8 mouse cellular contexts compared by ENCODE assay signal in genomic region chr17:78736473-78736988, GRCm38 (mm10). TPM values are rescaled to one million over a fixed set of nuclear protein-coding genes. Genes with fewer than 3 reads are reported as not detected.
DNase-seq lines count a peak whose midpoint lies in the region; ATAC-seq and TF ChIP-seq lines count a peak whose summit lies in the region.

No protein-coding gene starts in this region.

- H3K4me2 ChIP-seq in heart, embryonic 13.5 days: peak overlapping the region; percentile 88
- peak overlapping the region; percentile 85 for H3K4me2 ChIP-seq in liver, embryonic 12.5 days
- H3K4me2 ChIP-seq in stomach, embryonic 15.5 days: peak overlapping the region; percentile 75

- no peaks in the 10 kb centered on the region for H3K9me3 ChIP-seq in erythroblast, embryonic 14.5 days (ENCODE audit: control insufficient read depth, low read length)
- H3K9me3 ChIP-seq in heart, embryonic 13.5 days: no peaks in the 10 kb centered on the region
- no peaks in the 10 kb centered on the region for H3K9me3 ChIP-seq in liver, embryonic 12.5 days (replicated peaks)
- H3K9me3 ChIP-seq in stomach, embryonic 15.5 days: no peaks in the 10 kb centered on the region

- peaks cover 28% of the 10 kb centered on the region for H3K4me1 ChIP-seq in erythroblast, embryonic 14.5 days (ENCODE audit: control insufficient read depth)
- H3K4me1 ChIP-seq in heart, embryonic 13.5 days: peaks cover 53% of the 10 kb centered on the region
- peaks cover 39% of the 10 kb centered on the region for H3K4me1 ChIP-seq in liver, embryonic 12.5 days
- H3K4me1 ChIP-seq in stomach, embryonic 15.5 days: no peaks in the 10 kb centered on the region

- H3K9ac ChIP-seq in heart, embryonic 13.5 days: peak overlapping the region; percentile 99
- H3K9ac ChIP-seq in liver, embryonic 12.5 days: peak overlapping the region; percentile 92
- H3K9ac ChIP-seq in stomach, embryonic 15.5 days: peak overlapping the region; percentile 96

- H3K27me3 ChIP-seq in C2C12 (ENCODE audit: control insufficient read depth, insufficient read depth, insufficient read length): no peaks in the 10 kb centered on the region
- no peaks in the 10 kb centered on the region for H3K27me3 ChIP-seq in erythroblast, embryonic 14.5 days (ENCODE audit: control insufficient read depth)
- H3K27me3 ChIP-seq in heart, embryonic 13.5 days (replicated peaks): no peaks in the 10 kb centered on the region
- H3K27me3 ChIP-seq in liver, embryonic 12.5 days (replicated peaks): no peaks in the 10 kb centered on the region
- no peaks in the 10 kb centered on the region for H3K27me3 ChIP-seq in stomach, embryonic 15.5 days (replicated peaks)

- TF ChIP-seq CTCF in C2C12 (IDR thresholded peaks at IDR 0.05; ENCODE audit: control insufficient read depth, insufficient read depth, insufficient read length): no peak
- TF ChIP-seq CTCF in brain, embryonic 14.5 days (IDR thresholded peaks at IDR 0.05; ENCODE audit: borderline replicate concordance, extremely low read depth, insufficient read depth, insufficient read length): no peak

- peaks cover 44% of the 10 kb centered on the region for H3K79me2 ChIP-seq in C2C12 (ENCODE audit: control insufficient read depth, insufficient read depth)

- peak overlapping the region; percentile 98 for H3K27ac ChIP-seq in heart, embryonic 13.5 days (replicated peaks)
- peak overlapping the region; percentile 93 for H3K27ac ChIP-seq in liver, embryonic 12.5 days
- peak overlapping the region; percentile 93 for H3K27ac ChIP-seq in stomach, embryonic 15.5 days

- under 1% methylated on average over 60 of the region's 60 CpGs for WGBS in heart, embryonic 13.5 days
- WGBS in liver, embryonic 12.5 days (ENCODE audit: insufficient replicate concordance): 0% methylated on average over 58 of the region's 60 CpGs
- under 1% methylated on average over 49 of the region's 60 CpGs for WGBS in stomach, embryonic 15.5 days

- DNase-seq in brain, embryonic 14.5 days (ENCODE audit: low read depth): peak; percentile 99
- DNase-seq in kidney, postnatal 10 days: peak; percentile 100
- peak; percentile 100 for DNase-seq in natural killer cell, adult 2 months (ENCODE audit: low spot score in 2 of 2)

- peak overlapping the region; percentile 63 for H3K4me3 ChIP-seq in C2C12 (ENCODE audit: insufficient read depth, poor library complexity, severe bottlenecking)
- peak overlapping the region; percentile 95 for H3K4me3 ChIP-seq in erythroblast, embryonic 14.5 days (replicated peaks)
- peak overlapping the region; percentile 98 for H3K4me3 ChIP-seq in heart, embryonic 13.5 days
- H3K4me3 ChIP-seq in liver, embryonic 12.5 days: peak overlapping the region; percentile 85
- peak overlapping the region; percentile 98 for H3K4me3 ChIP-seq in stomach, embryonic 15.5 days (replicated peaks)

- peak; percentile 99 for ATAC-seq in heart, embryonic 13.5 days (ENCODE audit: extremely low read depth, insufficient number of reproducible peaks, low FRiP score, low TSS enrichment)
- peak; percentile 98 for ATAC-seq in liver, embryonic 12.5 days
- peak; percentile 98 for ATAC-seq in stomach, embryonic 15.5 days (ENCODE audit: insufficient read depth, low FRiP score, low read depth)

- no peaks in the 10 kb centered on the region for H3K36me3 ChIP-seq in C2C12 (ENCODE audit: control insufficient read depth, insufficient read depth)
- peaks cover 4% of the 10 kb centered on the region for H3K36me3 ChIP-seq in erythroblast, embryonic 14.5 days (ENCODE audit: control insufficient read depth)
- H3K36me3 ChIP-seq in heart, embryonic 13.5 days: peaks cover 7% of the 10 kb centered on the region; the same call in 1 of the 2 replicates
- H3K36me3 ChIP-seq in liver, embryonic 12.5 days: peaks cover 3% of the 10 kb centered on the region; the same call in 1 of the 2 replicates
- no peaks in the 10 kb centered on the region for H3K36me3 ChIP-seq in stomach, embryonic 15.5 days

- TF ChIP-seq POLR2A in brain, embryonic 14.5 days (IDR thresholded peaks at IDR 0.05; ENCODE audit: borderline replicate concordance, extremely low read depth, insufficient read depth, insufficient read length, poor library complexity, severe bottlenecking): peak; percentile 78

- H3K79me3 ChIP-seq in C2C12 (ENCODE audit: low read depth): peaks cover 26% of the 10 kb centered on the region

- peak overlapping the region; percentile 83 for H3ac ChIP-seq in C2C12 (ENCODE audit: control insufficient read depth, insufficient read length, low read depth)

TF ChIP-seq in C2C12, 6 proteins besides CTCF, POLR2A, EP300 and RAD21:
- no peak for TF ChIP-seq CEBPB (IDR thresholded peaks at IDR 0.05; ENCODE audit: low read depth)
- peak; percentile 68 for TF ChIP-seq MAX (IDR thresholded peaks at IDR 0.05)

RNA-seq across cellular contexts. Expression of gene Strn, which starts 0.5 kb away (rescaled TPM):
- 4.6 TPM for polyA plus RNA-seq in C2C12 (2012; fragmentation: generic; extraction: Trizol)
- polyA plus RNA-seq in brain, embryonic 14.5 days (2012; rRNA removed): 9.4 and 12.5 TPM in 2 replicates
- 0.02 and 0.07 TPM in 2 replicates for polyA plus RNA-seq in erythroblast, embryonic 14.5 days (2012)
- polyA plus RNA-seq in heart, embryonic 13.5 days (2015; fragmentation: Nextera tagmentation; extraction: Ambion mirVana): 10.3 and 11.0 TPM in 2 replicates
- polyA plus RNA-seq in liver, embryonic 12.5 days (2016; fragmentation: Nextera tagmentation; extraction: Ambion mirVana): 4.7 and 4.8 TPM in 2 replicates
- 4.9 and 5.7 TPM in 2 replicates for polyA plus RNA-seq in stomach, embryonic 15.5 days (2015; fragmentation: Nextera tagmentation; extraction: Ambion mirVana)

Comparison
In these comparisons a context has a peak if more than half of its experiments do, and no peak if none do; other contexts are left out.
1. Peak in every context shown above with its lines: DNase-seq, ATAC-seq, H3K4me3 ChIP-seq and H3K27ac ChIP-seq.